Mouse (Mus musculus) limb, embryonic 15.5 days (tissue): ENCODE data around the gene Prima1. TPM values are rescaled to one million over a fixed set of nuclear protein-coding genes. Genes with fewer than 3 reads are reported as not detected.

Source experiments
- polyA plus RNA-seq: library from polyadenylated mRNA; unstranded; fragments of >200 nt; fragmentation: Nextera tagmentation; extraction: Ambion mirVana; gene quantifications from 2 replicates; pipeline ENCODE4 v1.2.1, GENCODE M21; 2015

Prima1 gene
- polyA plus RNA-seq, 1 experiment from 2014 or later: 0.22 TPM

Other genes starting within 250 kb of the Prima1 start
- not detected in 2 replicates for gene Fam181a, start 68.8 kb upstream of the Prima1 start, polyA plus RNA-seq
- gene Asb2, start 113.9 kb upstream of the Prima1 start, polyA plus RNA-seq: 5.9 and 18.6 TPM in 2 replicates
- gene Otub2, start 146.5 kb upstream of the Prima1 start, polyA plus RNA-seq: 9.8 and 10.8 TPM in 2 replicates
- gene 9330161L09Rik, start 165.7 kb upstream of the Prima1 start, polyA plus RNA-seq: 0.29 and 0.30 TPM in 2 replicates
- gene Ddx24, start 183.7 kb upstream of the Prima1 start, polyA plus RNA-seq: 91.4 and 94.7 TPM in 2 replicates
- gene Ifi27, start 192.1 kb upstream of the Prima1 start, polyA plus RNA-seq: 62.4 and 78.0 TPM in 2 replicates
- gene Ifi27l2a, start 201.5 kb upstream of the Prima1 start, polyA plus RNA-seq: 11.1 and 14.3 TPM in 2 replicates
- not detected in 2 replicates for gene Ifi27l2b, start 215.1 kb upstream of the Prima1 start, polyA plus RNA-seq